Mouse (Mus musculus) lung, embryonic 14.5 days (tissue): ENCODE results near the gene Mettl16. TPM values are rescaled to one million over a fixed set of nuclear protein-coding genes. Genes with fewer than 3 reads are reported as not detected.

Experiments
- ATAC-seq: fragments of 200-750 bp; cut with Nextera tagmentation; 2 replicates; pipeline ENCODE4 v1.8.0; 2017; ENCODE audit warnings: mild to moderate bottlenecking, moderate TSS enrichment, moderate library complexity; ENCODE audit not compliant: insufficient read depth
- DNase-seq: peaks from one replicate; pipeline ENCODE4 v3.0.0-alpha.2; 2015
- H3K27ac ChIP-seq: fragments of 300-500 bp; sonication (generic); 2 replicates; pipeline ENCODE4 v1.5.1; 2014; ENCODE audit warnings: low read depth, mild to moderate bottlenecking, moderate library complexity
- H3K27me3 ChIP-seq: fragments of 300-500 bp; sonication (generic); 2 replicates; pipeline ENCODE4 v1.6.1; 2014; ENCODE audit warnings: low read length, control low read depth; ENCODE audit not compliant: insufficient read depth
- H3K36me3 ChIP-seq: fragments of 300-500 bp; sonication (generic); 2 replicates; pipeline ENCODE4 v1.6.1; 2014; ENCODE audit warnings: control low read depth; ENCODE audit not compliant: insufficient read depth
- H3K4me1 ChIP-seq: fragments of 300-500 bp; sonication (generic); 2 replicates; pipeline ENCODE4 v1.6.1; 2014; ENCODE audit warnings: antibody characterized with exemption, control low read depth; ENCODE audit not compliant: insufficient read depth
- H3K4me2 ChIP-seq: fragments of 300-500 bp; sonication (generic); 2 replicates; pipeline ENCODE4 v1.6.1; 2014; ENCODE audit warnings: mild to moderate bottlenecking
- H3K4me3 ChIP-seq: fragments of 300-500 bp; sonication (generic); 2 replicates; pipeline ENCODE4 v1.5.1; 2014; ENCODE audit warnings: low read depth, low read length
- H3K9ac ChIP-seq: fragments of 300-500 bp; sonication (generic); 2 replicates; pipeline ENCODE4 v1.6.1; 2014
- H3K9me3 ChIP-seq: fragments of 300-500 bp; sonication (generic); 2 replicates; pipeline ENCODE4 v1.6.1; 2016; ENCODE audit warnings: low read depth, low read length, control low read depth
- CTCF ChIP-seq: IDR thresholded peaks from 2 replicates; pipeline ENCODE4 v1.5.1; 2016; ENCODE audit warnings: antibody characterized with exemption, low read depth
- WGBS: fragments of 180-500 bp; shearing (Covaris S2); extraction: QIAGEN DNeasy Blood & Tissue Kit; methylation state at CpG from one replicate; pipeline ENCODE4 v1.1.7; 2014; 5-methylcytosine and 5-hydroxymethylcytosine counted together
- microRNA-seq: library from miRNA; unstranded; fragments of <30 nt; microRNA quantifications from one replicate; pipeline ENCODE4, GENCODE M21; 2016; ENCODE audit warnings: borderline number of aligned reads
- polyA plus RNA-seq: library from polyadenylated mRNA; unstranded; fragments of >200 nt; fragmentation: Nextera tagmentation; extraction: Ambion mirVana; gene quantifications from 2 replicates; pipeline ENCODE4 v1.2.1, GENCODE M21; 2014

Gene Mettl16
- polyA plus RNA-seq, 1 experiment from 2014 or later: 39.8 TPM

GRCm38 (mm10) chr11:74876801-74877200 is 106.2 kb downstream of the Mettl16 start:
- DNase-seq: peak; percentile 68
- Histone ChIP-seq H3K27me3 (no peaks in the 10 kb centered on the region), H3K27ac (no peak overlapping the region), H3K9me3 (no peaks in the 10 kb centered on the region), H3K9ac (no peak overlapping the region), H3K4me3 (no peak overlapping the region), H3K4me2 (no peak overlapping the region), H3K4me1 (no peaks in the 10 kb centered on the region), H3K36me3 (no peaks in the 10 kb centered on the region)
- TF ChIP-seq CTCF: no peak
- peak; percentile 62 for ATAC-seq
- WGBS: 2% methylated on average over 9 of the region's 9 CpGs

Small RNA genes lying within 50 kb of the gene (microRNA-seq; reads per million reads assigned to microRNA genes)
- gene Mir6926: not detected

Other genes starting within 250 kb of the Mettl16 start
- gene Rap1gap2, start 159.9 kb upstream of the Mettl16 start, polyA plus RNA-seq: 2.3 and 2.6 TPM in 2 replicates
- gene Ccdc92b, start 151.2 kb upstream of the Mettl16 start, polyA plus RNA-seq: 0.28 and 0.38 TPM in 2 replicates
- 21.5 and 23.8 TPM in 2 replicates for gene Cluh, start 121.3 kb upstream of the Mettl16 start, polyA plus RNA-seq
- gene Pafah1b1, start 46.2 kb upstream of the Mettl16 start, polyA plus RNA-seq: 67.2 and 73.8 TPM in 2 replicates
- gene Mnt, start 60.1 kb downstream of the Mettl16 start, polyA plus RNA-seq: 4.3 and 4.4 TPM in 2 replicates
- gene Sgsm2, start 126.2 kb downstream of the Mettl16 start, polyA plus RNA-seq: 4.8 and 5.4 TPM in 2 replicates
- gene Tsr1, start 127.2 kb downstream of the Mettl16 start, polyA plus RNA-seq: 55.1 and 57.5 TPM in 2 replicates
- 16.4 TPM in 2 replicates for gene Smg6, start 155.0 kb downstream of the Mettl16 start, polyA plus RNA-seq
- 22.6 and 23.6 TPM in 2 replicates for gene Srr, start 155.1 kb downstream of the Mettl16 start, polyA plus RNA-seq